Mouse (Mus musculus) forebrain, embryonic 11.5 days (tissue): ENCODE results near the gene Fhl2. TPM values are rescaled to one million over a fixed set of nuclear protein-coding genes. Genes with fewer than 3 reads are reported as not detected.

Experiments used
- ATAC-seq: fragments of 200-750 bp; cut with Nextera tagmentation; replicated peaks from 2 replicates; pipeline ENCODE4 v1.8.0; 2017; ENCODE audit warnings: moderate TSS enrichment; ENCODE audit not compliant: low FRiP score
- DNase-seq: peaks from one replicate; pipeline ENCODE4 v3.0.0-alpha.2; 2017; ENCODE audit warnings: low spot score
- H3K27ac ChIP-seq: fragments of 300-500 bp; sonication (generic); 2 replicates; pipeline ENCODE4 v1.5.1; 2014; ENCODE audit warnings: low read depth, low read length
- H3K27me3 ChIP-seq: fragments of 300-500 bp; sonication (generic); 2 replicates; pipeline ENCODE4 v1.6.1; 2014; ENCODE audit warnings: mild to moderate bottlenecking, low read length, mixed read lengths; ENCODE audit not compliant: control insufficient read depth, insufficient read depth
- H3K36me3 ChIP-seq: fragments of 300-500 bp; sonication (generic); 2 replicates; pipeline ENCODE4 v1.6.1; 2014; ENCODE audit warnings: mild to moderate bottlenecking, low read length, moderate library complexity, mixed read lengths; ENCODE audit not compliant: control insufficient read depth, insufficient read depth
- H3K4me1 ChIP-seq: fragments of 300-500 bp; sonication (generic); replicated peaks from 2 replicates; pipeline ENCODE4 v1.6.1; 2014; ENCODE audit warnings: low read length, mixed read lengths; ENCODE audit not compliant: control insufficient read depth, insufficient read depth
- H3K4me2 ChIP-seq: fragments of 300-500 bp; sonication (generic); 2 replicates; pipeline ENCODE4 v1.6.1; 2014; ENCODE audit warnings: low read depth, mild to moderate bottlenecking, low read length, moderate library complexity, mixed read lengths; ENCODE audit not compliant: severe bottlenecking
- H3K4me3 ChIP-seq: fragments of 300-500 bp; sonication (generic); 2 replicates; pipeline ENCODE4 v1.5.1; 2014; ENCODE audit warnings: low read depth, low read length
- H3K9ac ChIP-seq: fragments of 300-500 bp; sonication (generic); 2 replicates; pipeline ENCODE4 v1.6.1; 2014; ENCODE audit warnings: low read length
- H3K9me3 ChIP-seq: fragments of 300-500 bp; sonication (generic); 2 replicates; pipeline ENCODE4 v1.6.1; 2016; ENCODE audit warnings: low read length, mixed read lengths; ENCODE audit not compliant: control insufficient read depth
- WGBS: fragments of 180-500 bp; shearing (Covaris S2); extraction: QIAGEN DNeasy Blood & Tissue Kit; methylation state at CpG from one replicate; pipeline ENCODE4 v1.1.7; 2014; 5-methylcytosine and 5-hydroxymethylcytosine counted together
- polyA plus RNA-seq: library from polyadenylated mRNA; unstranded; fragments of >200 nt; fragmentation: Nextera tagmentation; extraction: Ambion mirVana; gene quantifications from 2 replicates; pipeline ENCODE4 v1.2.1, GENCODE M21; 2014

Gene Fhl2
- polyA plus RNA-seq, 1 experiment from 2014 or later = 4.0 TPM

DNA sequence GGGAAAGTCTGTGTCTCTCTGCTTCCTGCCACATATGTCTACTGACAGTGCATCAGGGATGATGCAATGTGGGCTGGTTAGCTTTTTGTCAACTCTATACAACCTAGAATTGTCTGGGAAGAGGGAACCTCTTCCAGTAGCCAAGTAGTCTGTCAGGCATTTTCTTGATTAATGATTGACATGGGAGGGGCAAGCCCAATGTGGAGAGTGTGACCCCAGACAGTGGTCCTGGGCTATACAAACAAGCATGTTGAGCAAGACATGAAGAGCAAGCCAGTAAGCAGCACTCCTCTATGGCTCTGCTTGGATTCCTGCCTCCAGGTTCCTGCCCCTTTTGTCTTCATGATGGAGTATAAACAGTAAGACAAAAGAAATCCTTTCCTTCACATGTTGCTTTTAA, 69.6 kb downstream of the Fhl2 start:
- no peaks in the 10 kb centered on the region for H3K4me1 ChIP-seq

DNA sequence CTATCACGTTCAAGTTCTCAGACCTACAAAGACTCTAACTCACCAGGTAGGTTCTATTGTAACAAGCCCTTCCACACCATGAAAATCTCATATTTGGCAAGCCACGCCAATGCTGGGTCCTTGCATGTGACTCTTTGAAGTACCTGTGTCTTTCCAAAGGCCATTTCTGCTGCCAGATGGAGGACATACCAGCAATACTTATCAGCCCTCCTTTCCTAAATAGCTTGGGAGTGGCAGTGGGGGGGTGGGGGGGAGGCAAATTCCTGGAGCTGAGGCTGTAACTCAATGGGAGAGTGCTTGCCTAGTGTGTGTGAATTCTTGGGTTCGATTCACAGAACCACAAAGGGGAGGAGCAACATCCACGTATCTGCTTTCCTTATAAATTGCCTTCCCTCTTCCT, 72.1 kb downstream of the Fhl2 start:
- 84% methylated on average over 4 of the region's 4 CpGs for WGBS

More for the DNA sequence above, 69.6 kb downstream of the Fhl2 start:
- ATAC-seq (no peak), DNase-seq (no peak)
- no peaks in the 10 kb centered on the region for H3K36me3 ChIP-seq
- no peak overlapping the region for H3K4me3 ChIP-seq
- H3K9ac ChIP-seq = no peak overlapping the region
- H3K9me3 ChIP-seq = no peaks in the 10 kb centered on the region
- H3K4me2 ChIP-seq = no peak overlapping the region
- H3K27ac ChIP-seq = no peak overlapping the region
- no peaks in the 10 kb centered on the region for H3K27me3 ChIP-seq

DNA sequence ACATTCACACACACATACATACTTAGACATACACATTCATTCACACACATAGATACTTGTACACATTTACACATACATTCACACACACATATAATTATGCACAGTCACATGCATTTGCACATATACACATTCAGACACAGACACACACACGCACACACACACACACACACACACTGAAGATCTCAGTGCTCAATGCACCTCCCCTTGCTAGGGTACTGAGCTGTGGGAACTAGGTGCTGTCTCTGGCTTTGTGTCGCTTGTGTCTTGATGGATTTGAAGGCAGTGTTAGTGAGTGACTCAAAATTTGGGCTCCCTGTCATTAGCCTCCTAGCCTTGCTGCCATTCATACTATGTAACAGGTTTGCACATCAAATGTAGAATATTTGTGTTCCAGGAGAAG, 74.2 kb downstream of the Fhl2 start:
- DNase-seq = no peak
- Histone ChIP-seq H3K27ac (no peak overlapping the region), H3K36me3 (no peaks in the 10 kb centered on the region), H3K4me1 (no peaks in the 10 kb centered on the region), H3K4me2 (no peak overlapping the region), H3K4me3 (no peak overlapping the region), H3K27me3 (no peaks in the 10 kb centered on the region), H3K9ac (no peak overlapping the region), H3K9me3 (no peaks in the 10 kb centered on the region)
- WGBS = 95% methylated on average over 2 of the region's 2 CpGs
- ATAC-seq = no peak

More for the DNA sequence above, 72.1 kb downstream of the Fhl2 start:
- Histone ChIP-seq H3K4me3 (no peak overlapping the region), H3K4me1 (no peaks in the 10 kb centered on the region), H3K27me3 (no peaks in the 10 kb centered on the region), H3K27ac (no peak overlapping the region), H3K9me3 (no peaks in the 10 kb centered on the region), H3K9ac (no peak overlapping the region), H3K4me2 (no peak overlapping the region), H3K36me3 (no peaks in the 10 kb centered on the region)
- ATAC-seq (no peak), DNase-seq (no peak)

DNA sequence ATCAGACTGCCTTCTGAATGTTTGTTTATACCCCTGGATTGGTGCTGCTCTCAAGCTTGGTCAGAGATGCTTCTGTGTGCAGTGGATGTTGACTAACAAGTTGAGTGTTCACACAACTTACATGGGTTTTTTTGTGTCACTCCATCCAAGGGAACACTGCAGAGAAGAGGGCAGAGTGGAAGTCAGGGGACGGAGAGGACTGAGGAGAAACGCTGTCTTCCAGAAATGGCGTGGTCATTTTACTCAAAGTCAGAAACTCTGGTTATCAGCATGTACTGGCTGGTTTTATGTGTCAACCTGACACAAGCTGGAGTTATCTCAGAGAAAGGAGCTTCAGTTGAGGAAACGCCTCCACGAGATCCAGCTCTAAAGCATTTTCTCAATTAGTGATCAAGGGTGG, 75.8 kb downstream of the Fhl2 start:
- H3K36me3 ChIP-seq = no peaks in the 10 kb centered on the region
- H3K4me1 ChIP-seq = no peaks in the 10 kb centered on the region
- no peak overlapping the region for H3K27ac ChIP-seq
- no peak for ATAC-seq
- no peaks in the 10 kb centered on the region for H3K27me3 ChIP-seq
- H3K4me3 ChIP-seq = no peak overlapping the region
- H3K9ac ChIP-seq = no peak overlapping the region
- no peaks in the 10 kb centered on the region for H3K9me3 ChIP-seq
- no peak overlapping the region for H3K4me2 ChIP-seq
- 91% methylated on average over 5 of the region's 5 CpGs for WGBS
- no peak for DNase-seq

DNA sequence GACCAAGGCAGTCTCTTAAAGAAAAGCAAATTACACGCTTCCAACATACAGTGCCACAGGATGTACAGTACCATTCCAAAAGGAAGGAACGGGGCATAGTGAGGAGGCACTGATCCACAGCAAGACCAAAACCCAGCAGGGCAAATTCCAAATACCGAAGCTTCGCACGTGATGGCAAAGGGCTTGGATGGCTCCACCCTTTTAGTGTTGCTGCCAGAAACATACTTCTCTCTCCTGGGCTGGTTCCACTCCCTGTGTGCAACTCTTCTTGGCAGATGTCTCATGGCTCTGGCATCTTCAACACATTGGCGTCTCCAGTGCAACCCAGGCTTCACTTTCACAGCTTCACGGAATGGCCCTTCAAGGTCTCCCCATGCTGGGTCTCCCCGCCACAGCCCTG, 79.3 kb downstream of the Fhl2 start:
- no peaks in the 10 kb centered on the region for H3K27me3 ChIP-seq
- DNase-seq (no peak), ATAC-seq (no peak)
- H3K4me2 ChIP-seq = no peak overlapping the region
- no peaks in the 10 kb centered on the region for H3K9me3 ChIP-seq
- H3K4me3 ChIP-seq = no peak overlapping the region
- H3K4me1 ChIP-seq = no peaks in the 10 kb centered on the region
- no peaks in the 10 kb centered on the region for H3K36me3 ChIP-seq
- 98% methylated on average over 8 of the region's 8 CpGs for WGBS
- no peak overlapping the region for H3K27ac ChIP-seq
- no peak overlapping the region for H3K9ac ChIP-seq

DNA sequence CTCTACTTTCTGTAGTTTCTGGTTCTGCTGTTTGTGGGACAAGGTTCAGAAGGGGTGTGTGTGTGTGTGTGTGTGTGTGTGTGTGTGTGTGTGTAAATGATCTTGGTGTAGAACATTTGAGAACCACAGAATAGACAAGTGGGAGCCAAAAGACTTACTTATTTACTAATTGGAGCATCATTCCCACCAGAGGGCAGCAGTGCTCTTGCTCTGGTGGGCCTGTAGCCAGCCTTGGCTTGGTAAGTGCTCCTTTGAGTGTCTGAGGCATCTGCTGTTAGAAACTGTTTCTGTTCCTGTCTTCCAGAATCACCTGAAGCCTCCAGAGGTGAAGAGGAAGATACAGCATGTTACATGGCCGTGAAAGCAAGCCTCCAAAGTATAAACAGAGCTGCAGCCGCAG, 83.9 kb downstream of the Fhl2 start:
- no peak overlapping the region for H3K27ac ChIP-seq
- 84% methylated on average over 2 of the region's 2 CpGs for WGBS
- H3K4me2 ChIP-seq = no peak overlapping the region

DNA sequence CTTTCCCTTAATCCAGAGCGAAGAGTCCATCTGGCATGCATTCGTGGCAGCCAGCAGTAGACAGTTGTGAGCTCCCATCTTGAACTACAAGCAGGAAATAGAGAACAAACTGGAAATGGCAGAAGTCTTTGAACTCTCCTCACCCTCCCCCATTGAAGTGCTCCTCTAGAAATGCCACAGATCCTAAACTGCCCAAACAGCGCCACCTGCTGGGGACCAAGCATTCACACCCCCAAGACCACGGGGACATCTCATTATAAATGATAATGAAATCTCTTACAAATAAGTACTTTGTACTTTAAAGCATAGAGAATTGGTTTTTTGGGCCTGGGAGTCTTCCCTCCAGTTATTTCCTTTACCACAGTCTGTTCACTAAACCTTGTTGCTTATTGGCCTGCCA, 86.2 kb downstream of the Fhl2 start:
- DNase-seq = peak; percentile 68
- H3K4me1 ChIP-seq = no peaks in the 10 kb centered on the region
- H3K4me3 ChIP-seq = no peak overlapping the region
- H3K4me2 ChIP-seq = no peak overlapping the region
- no peaks in the 10 kb centered on the region; the same call in 1 of the 2 replicates for H3K36me3 ChIP-seq
- 53% methylated on average over 4 of the region's 4 CpGs for WGBS
- H3K9ac ChIP-seq = no peak overlapping the region
- no peaks in the 10 kb centered on the region for H3K9me3 ChIP-seq
- no peak overlapping the region for H3K27ac ChIP-seq
- H3K27me3 ChIP-seq = no peaks in the 10 kb centered on the region
- ATAC-seq = no peak

More for the DNA sequence above, 83.9 kb downstream of the Fhl2 start:
- Histone ChIP-seq H3K4me3 (no peak overlapping the region), H3K9me3 (no peaks in the 10 kb centered on the region), H3K36me3 (no peaks in the 10 kb centered on the region; the same call in 1 of the 2 replicates), H3K27me3 (no peaks in the 10 kb centered on the region), H3K4me1 (no peaks in the 10 kb centered on the region), H3K9ac (no peak overlapping the region)
- ATAC-seq = no peak
- no peak for DNase-seq

DNA sequence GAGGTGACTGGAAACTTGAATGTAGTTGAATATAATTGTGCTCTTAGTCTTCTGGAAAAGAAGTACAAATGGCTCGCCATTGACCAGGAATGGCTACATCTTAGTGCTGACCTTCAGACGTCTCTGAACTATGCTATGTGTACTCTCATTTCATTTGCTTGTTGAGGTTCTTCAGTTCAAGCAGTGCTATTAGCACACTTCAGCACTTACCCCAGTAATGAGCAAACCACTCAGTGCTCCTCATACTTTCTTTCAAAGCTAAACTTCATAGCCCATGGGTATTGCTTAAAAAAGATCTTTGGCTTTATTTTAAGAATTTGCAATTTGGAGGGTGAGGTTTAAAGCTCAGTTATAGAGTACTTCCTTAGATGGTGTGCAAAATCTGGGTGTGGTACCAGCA, 88.1 kb downstream of the Fhl2 start:
- Histone ChIP-seq H3K4me1 (no peaks in the 10 kb centered on the region), H3K9ac (no peak overlapping the region), H3K4me2 (no peak overlapping the region), H3K9me3 (no peaks in the 10 kb centered on the region), H3K4me3 (no peak overlapping the region), H3K36me3 (no peaks in the 10 kb centered on the region; the same call in 1 of the 2 replicates), H3K27me3 (no peaks in the 10 kb centered on the region), H3K27ac (no peak overlapping the region)
- WGBS = 69% methylated on average over 2 of the region's 2 CpGs
- DNase-seq (no peak), ATAC-seq (no peak)
